Mouse (Mus musculus) heart, embryonic 11.5 days (tissue): ENCODE results near the gene Plin2. TPM values are rescaled to one million over a fixed set of nuclear protein-coding genes. Genes with fewer than 3 reads are reported as not detected.
"Not testable (repeated sequence)": the region's sequence is repeated elsewhere in the genome, so short reads cannot be mapped to it uniquely, and the experiment has no call there.

Experiments used
- ATAC-seq: fragments of 200-750 bp; cut with Nextera tagmentation; replicated peaks from 2 replicates; pipeline ENCODE4 v1.8.0; 2017; ENCODE audit warnings: moderate library complexity; ENCODE audit not compliant: insufficient number of reproducible peaks, low FRiP score, low TSS enrichment
- H3K27ac ChIP-seq: fragments of 300-500 bp; sonication (generic); 2 replicates; pipeline ENCODE4 v1.5.1; 2014; ENCODE audit warnings: mild to moderate bottlenecking, low read depth, low read length
- H3K27me3 ChIP-seq: fragments of 300-500 bp; sonication (generic); 2 replicates; pipeline ENCODE4 v1.6.1; 2014; ENCODE audit warnings: mild to moderate bottlenecking, low read length, mixed read lengths; ENCODE audit not compliant: control insufficient read depth, insufficient read depth
- H3K36me3 ChIP-seq: fragments of 300-500 bp; sonication (generic); 2 replicates; pipeline ENCODE4 v1.6.1; 2014; ENCODE audit warnings: mild to moderate bottlenecking, low read length, moderate library complexity, mixed read lengths; ENCODE audit not compliant: control insufficient read depth, insufficient read depth
- H3K4me1 ChIP-seq: fragments of 300-500 bp; sonication (generic); 2 replicates; pipeline ENCODE4 v1.6.1; 2014; ENCODE audit warnings: low read length; ENCODE audit not compliant: control insufficient read depth, insufficient read depth
- H3K4me2 ChIP-seq: fragments of 300-500 bp; sonication (generic); 2 replicates; pipeline ENCODE4 v1.6.1; 2014; ENCODE audit warnings: mild to moderate bottlenecking, moderate library complexity
- H3K4me3 ChIP-seq: fragments of 300-500 bp; sonication (generic); 2 replicates; pipeline ENCODE4 v1.5.1; 2014; ENCODE audit warnings: low read depth, low read length
- H3K9ac ChIP-seq: fragments of 300-500 bp; sonication (generic); 2 replicates; pipeline ENCODE4 v1.6.1; 2014; ENCODE audit warnings: mild to moderate bottlenecking, low read depth, low read length, moderate library complexity
- H3K9me3 ChIP-seq: fragments of 300-500 bp; sonication (generic); replicated peaks from 2 replicates; pipeline ENCODE4 v1.6.1; 2016; ENCODE audit warnings: low read length; ENCODE audit not compliant: control insufficient read depth
- WGBS: fragments of 180-500 bp; shearing (Covaris S2); extraction: QIAGEN DNeasy Blood & Tissue Kit; methylation state at CpG from one replicate; pipeline ENCODE4 v1.1.7; 2014; ENCODE audit not compliant: insufficient replicate concordance; 5-methylcytosine and 5-hydroxymethylcytosine counted together
- polyA plus RNA-seq: library from polyadenylated mRNA; unstranded; fragments of >200 nt; fragmentation: Nextera tagmentation; extraction: Ambion mirVana; gene quantifications from 2 replicates; pipeline ENCODE4 v1.2.1, GENCODE M21; 2014

Plin2 gene
- polyA plus RNA-seq, 1 experiment from 2014 or later: 65.4 TPM

- not testable (repeated sequence) for H3K36me3 ChIP-seq, H3K4me3 ChIP-seq, ATAC-seq, H3K27ac ChIP-seq, H3K27me3 ChIP-seq, H3K9ac ChIP-seq, H3K4me1 ChIP-seq, H3K4me2 ChIP-seq, H3K9me3 ChIP-seq
- WGBS: 74% methylated on average over 4 of the region's 5 CpGs
Measured at GRCm38 (mm10) chr4:86632556-86632955, 37.3 kb downstream of the Plin2 start.

DNA sequence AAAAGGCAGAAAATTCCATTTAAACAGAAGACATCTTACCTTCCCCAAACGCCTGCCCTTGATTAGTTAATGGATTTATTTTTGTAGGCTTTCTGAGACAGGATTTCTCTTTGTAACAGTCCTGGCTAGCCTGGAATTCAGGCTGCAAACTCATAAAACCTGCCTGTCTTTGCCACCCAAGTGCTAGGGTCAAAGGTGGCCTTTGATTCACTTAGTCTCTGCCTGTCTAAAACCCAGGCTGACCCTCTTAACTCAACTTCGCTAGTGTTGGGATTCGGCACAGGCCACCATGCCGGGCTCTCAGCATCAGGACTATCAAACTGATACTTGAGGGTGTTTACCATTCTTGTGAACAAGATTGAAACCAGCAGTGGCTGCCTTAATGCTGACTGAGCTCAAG is 38.0 kb downstream of the Plin2 start:
- no peak overlapping the region for H3K27ac ChIP-seq
- H3K9ac ChIP-seq: no peak overlapping the region
- H3K4me2 ChIP-seq: no peak overlapping the region
- H3K9me3 ChIP-seq: no peaks in the 10 kb centered on the region
- no peak for ATAC-seq
- H3K36me3 ChIP-seq: no peaks in the 10 kb centered on the region
- H3K4me3 ChIP-seq: no peak overlapping the region
- 77% methylated on average over 4 of the region's 4 CpGs for WGBS
- H3K27me3 ChIP-seq: no peaks in the 10 kb centered on the region
- H3K4me1 ChIP-seq: no peaks in the 10 kb centered on the region

- not testable (repeated sequence) for H3K27ac ChIP-seq, ATAC-seq, H3K9me3 ChIP-seq, H3K4me2 ChIP-seq, H3K36me3 ChIP-seq, H3K4me3 ChIP-seq, H3K9ac ChIP-seq, H3K27me3 ChIP-seq, H3K4me1 ChIP-seq
- WGBS: 90% methylated on average over 7 of the region's 7 CpGs
Measured at GRCm38 (mm10) chr4:86626496-86626895, 43.4 kb downstream of the Plin2 start.

DNA sequence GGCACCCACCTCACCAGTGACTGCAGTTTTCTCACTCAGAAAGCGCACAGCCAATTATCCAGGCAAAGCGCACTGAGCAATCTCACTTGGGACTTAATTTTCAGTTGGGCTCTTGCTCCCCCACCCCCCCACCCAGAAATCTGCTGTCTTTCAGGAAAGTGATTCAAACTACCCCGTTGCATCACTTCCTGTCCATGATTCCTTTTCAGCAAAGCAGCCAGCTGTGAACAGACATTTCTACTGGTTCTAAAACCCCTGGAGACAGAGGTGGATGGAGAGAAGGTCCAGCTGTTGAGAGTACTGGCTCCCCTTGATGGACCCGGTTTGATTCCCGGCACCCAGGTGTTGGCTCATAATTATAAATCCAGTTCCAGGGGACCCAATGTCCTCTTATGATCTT is 44.4 kb downstream of the Plin2 start:
- ATAC-seq: no peak
- Histone ChIP-seq H3K27ac (no peak overlapping the region), H3K4me2 (no peak overlapping the region), H3K9ac (no peak overlapping the region), H3K27me3 (no peaks in the 10 kb centered on the region), H3K4me3 (no peak overlapping the region), H3K4me1 (no peaks in the 10 kb centered on the region), H3K9me3 (no peaks in the 10 kb centered on the region), H3K36me3 (no peaks in the 10 kb centered on the region)
- 74% methylated on average over 5 of the region's 5 CpGs for WGBS

DNA sequence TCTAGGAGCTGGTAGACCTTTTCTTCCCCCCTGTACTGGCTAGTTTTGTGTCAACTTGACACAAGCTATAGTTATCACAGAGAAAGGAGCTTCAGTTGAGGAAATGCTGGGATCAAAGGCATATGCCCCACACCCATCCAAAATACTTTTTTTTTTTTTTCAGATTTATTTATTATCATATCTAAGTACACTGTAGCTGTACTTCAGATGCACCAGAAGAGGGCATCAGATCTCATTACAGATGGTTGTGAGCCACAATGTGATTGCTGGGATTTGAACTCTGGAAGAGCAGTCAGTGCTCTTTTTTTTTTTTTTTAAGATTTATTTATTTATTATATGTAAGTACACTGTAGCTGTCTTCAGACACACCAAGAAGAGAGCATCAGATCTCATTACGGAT is 47.3 kb downstream of the Plin2 start:
- not testable (repeated sequence) for H3K4me1 ChIP-seq, H3K36me3 ChIP-seq, H3K4me2 ChIP-seq, H3K27ac ChIP-seq, ATAC-seq, H3K4me3 ChIP-seq, H3K9me3 ChIP-seq, H3K9ac ChIP-seq, H3K27me3 ChIP-seq
- WGBS: 81% methylated on average over 1 of the region's 1 CpGs

GRCm38 (mm10) chr4:86622116-86622515 is 47.7 kb downstream of the Plin2 start:
- 58% methylated on average over 3 of the region's 3 CpGs for WGBS
- Histone ChIP-seq H3K4me3 (no peak overlapping the region), H3K4me1 (no peaks in the 10 kb centered on the region), H3K4me2 (no peak overlapping the region), H3K27me3 (no peaks in the 10 kb centered on the region), H3K9me3 (no peaks in the 10 kb centered on the region), H3K9ac (no peak overlapping the region), H3K36me3 (no peaks in the 10 kb centered on the region), H3K27ac (no peak overlapping the region)
- ATAC-seq: no peak

DNA sequence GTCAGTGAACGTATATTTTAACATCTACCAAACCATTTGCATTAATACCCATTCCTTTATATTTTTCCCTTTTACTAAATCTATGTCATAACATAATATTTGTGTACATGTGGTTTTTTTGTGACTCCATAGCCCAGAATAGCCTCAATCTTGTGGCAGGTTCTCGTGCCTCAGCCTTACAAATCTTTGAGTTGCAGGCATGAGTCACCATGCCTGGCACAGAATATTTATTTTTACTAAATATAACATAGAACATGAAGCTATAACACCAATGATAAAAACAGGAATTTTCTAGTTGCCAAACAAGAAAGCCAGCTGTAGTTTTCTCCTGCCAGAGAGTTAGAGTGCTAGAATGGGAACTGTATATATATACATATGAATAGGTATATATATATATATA is 49.4 kb downstream of the Plin2 start:
- H3K9me3 ChIP-seq: no peaks in the 10 kb centered on the region
- H3K4me2 ChIP-seq: no peak overlapping the region
- no peak for ATAC-seq
- H3K4me3 ChIP-seq: no peak overlapping the region
- no peaks in the 10 kb centered on the region for H3K4me1 ChIP-seq
- no peak overlapping the region for H3K27ac ChIP-seq
- WGBS: 60% methylated on average over 2 of the region's 2 CpGs
- no peak overlapping the region for H3K9ac ChIP-seq
- H3K27me3 ChIP-seq: no peaks in the 10 kb centered on the region
- H3K36me3 ChIP-seq: no peaks in the 10 kb centered on the region

GRCm38 (mm10) chr4:86612289-86612620 is 57.6 kb downstream of the Plin2 start:
- H3K4me1 ChIP-seq: 0 out of 2 replicates have a peak, but pooled peaks cover 3% of the 10 kb centered on the region
- peak overlapping the region; percentile 86 for H3K4me3 ChIP-seq
- H3K9ac ChIP-seq: peak overlapping the region; percentile 84
- 36% methylated on average over 8 of the region's 8 CpGs for WGBS
- peak overlapping the region; percentile 75 for H3K4me2 ChIP-seq
- H3K9me3 ChIP-seq: no peaks in the 10 kb centered on the region
- no peaks in the 10 kb centered on the region for H3K36me3 ChIP-seq
- no peak for ATAC-seq
- peak overlapping the region; percentile 57; the same call in 1 of the 2 replicates for H3K27ac ChIP-seq
- H3K27me3 ChIP-seq: no peaks in the 10 kb centered on the region

DNA sequence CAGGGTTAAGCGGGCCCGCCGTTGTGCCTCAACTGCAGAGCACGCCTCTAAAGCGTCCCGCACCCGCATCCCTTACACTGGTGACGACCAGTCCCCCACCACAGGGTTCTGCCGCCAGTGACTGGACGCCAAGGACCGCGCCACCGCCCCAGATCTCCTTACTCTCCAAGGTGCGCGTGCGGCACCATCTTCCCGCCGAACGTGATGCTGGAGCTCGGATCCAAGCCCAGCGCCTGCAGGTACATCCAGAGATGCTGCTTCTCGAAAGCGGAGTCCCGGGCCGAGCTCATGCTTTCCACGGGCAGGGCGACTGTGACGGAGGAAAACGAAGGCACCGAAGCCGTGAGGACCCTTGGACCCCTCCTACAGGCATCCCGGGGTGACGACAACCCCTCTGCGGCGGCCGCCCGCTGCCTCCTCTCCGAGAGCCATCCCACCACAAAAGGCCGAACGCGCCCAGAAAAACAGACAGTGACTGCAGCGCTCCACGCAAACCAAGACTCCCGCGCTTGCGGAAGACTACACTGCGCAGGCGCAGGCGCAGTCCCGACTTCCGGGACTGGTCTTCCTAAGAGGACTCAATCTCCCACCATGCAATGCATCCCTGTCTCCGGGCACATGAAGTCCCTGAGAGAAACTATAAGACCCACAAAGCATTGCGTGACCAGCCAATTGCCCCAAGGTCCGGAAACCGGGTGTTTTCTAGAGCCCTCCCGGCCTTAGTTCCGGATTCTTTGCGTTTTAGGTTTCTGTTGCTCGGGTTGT is 58.2 kb downstream of the Plin2 start, which contains the start of gene Haus6:
Gene Haus6, minus strand, starts transcription at position 532 of the 765 bp plus-strand sequence.
- H3K27ac ChIP-seq: peak within 1 kb of the TSS; percentile 74
- H3K4me1 ChIP-seq: 0 out of 2 replicates have a peak, but pooled peaks cover 3% of the 10 kb centered on the region
- no peaks in the 10 kb centered on the region for H3K27me3 ChIP-seq
- H3K4me3 ChIP-seq: peak within 1 kb of the TSS; percentile 86
- H3K4me2 ChIP-seq: peak within 1 kb of the TSS; percentile 75
- peak within 1 kb of the TSS; percentile 84 for H3K9ac ChIP-seq
- no peaks in the 10 kb centered on the region for H3K36me3 ChIP-seq
- no peaks in the 10 kb centered on the region for H3K9me3 ChIP-seq
- ATAC-seq: peak; percentile 100
- under 1% methylated on average over 59 of the region's 59 CpGs for WGBS
